Mouse (Mus musculus) CH12.LX (cell line): ENCODE results near the gene Btnl4. TPM values are rescaled to one million over a fixed set of nuclear protein-coding genes. Genes with fewer than 3 reads are reported as not detected.
"Not testable (repeated sequence)": the region's sequence is repeated elsewhere in the genome, so short reads cannot be mapped to it uniquely, and the experiment has no call there.

ENCODE experiments used
- DNase-seq: peaks from one replicate; pipeline ENCODE4 v3.0.0-alpha.2; 2013; ENCODE audit errors: extremely low read depth
- H3K27ac ChIP-seq: 2 replicates; pipeline ENCODE4 v1.5.1; 2012; ENCODE audit warnings: low read depth, mild to moderate bottlenecking, control low read depth, moderate library complexity; ENCODE audit not compliant: insufficient read depth
- H3K27me3 ChIP-seq: replicated peaks from 2 replicates; pipeline ENCODE3; 2012; ENCODE audit warnings: inconsistent platforms
- H3K36me3 ChIP-seq, 2 experiments: replicated peaks in 1 of 2; 2 replicates each; pipeline versions ENCODE3 to v1.6.1; 2012; ENCODE audit warnings: inconsistent platforms in 1 of 2, low read length in 1 of 2, mild to moderate bottlenecking in 1 of 2, mixed read lengths in 1 of 2, moderate library complexity in 1 of 2; ENCODE audit not compliant: control insufficient read depth in 1 of 2, insufficient read depth in 1 of 2
- H3K4me1 ChIP-seq, 2 experiments: 2 replicates each; pipeline ENCODE4 v1.6.1; 2012; ENCODE audit warnings: inconsistent platforms in 1 of 2, moderate library complexity in 1 of 2; ENCODE audit not compliant: insufficient read depth in 2 of 2, control insufficient read depth in 1 of 2
- H3K4me2 ChIP-seq: 2 replicates; pipeline ENCODE4 v1.6.1; 2012; ENCODE audit warnings: low read depth, mild to moderate bottlenecking, control low read depth; ENCODE audit not compliant: poor library complexity, insufficient read depth, severe bottlenecking
- H3K4me3 ChIP-seq, 3 experiments: fragments of 150-350 bp in 1 of 3; sonication (generic) in 1 of 3; replicated peaks in 1 of 3; 2 replicates each; pipeline versions ENCODE3 to v1.5.1; 2011 to 2012; ENCODE audit warnings: low read depth in 2 of 3, low read length in 2 of 3, mild to moderate bottlenecking in 2 of 3, moderate library complexity in 2 of 3, control low read depth in 1 of 3, improper control_type of control experiment in 1 of 3, inconsistent platforms in 1 of 3, mixed read lengths in 1 of 3; ENCODE audit not compliant: poor library complexity in 1 of 3
- H3K79me2 ChIP-seq: replicated peaks from 2 replicates; pipeline ENCODE4 v1.6.1; 2012; ENCODE audit warnings: mild to moderate bottlenecking, moderate library complexity; ENCODE audit not compliant: control insufficient read depth, poor library complexity, insufficient read depth, severe bottlenecking; ENCODE audit errors: extremely low read depth
- H3K9ac ChIP-seq: 2 replicates; pipeline ENCODE4 v1.6.1; 2012; ENCODE audit warnings: low read depth, mild to moderate bottlenecking, control low read depth, moderate library complexity; ENCODE audit not compliant: insufficient read depth
- H3K9me3 ChIP-seq: replicated peaks from 2 replicates; pipeline ENCODE3; 2012; ENCODE audit warnings: low read length, inconsistent platforms, mixed read lengths
- CHD1 ChIP-seq: IDR thresholded peaks from 2 replicates; pipeline ENCODE4 v1.6.1; 2012; ENCODE audit warnings: low read depth, low read length, improper control_type of control experiment, inconsistent platforms
- CHD2 ChIP-seq: IDR thresholded peaks from 2 replicates; pipeline ENCODE4 v1.6.1; 2011; ENCODE audit warnings: low read length, improper control_type of control experiment
- E2F4 ChIP-seq: IDR thresholded peaks from 2 replicates; pipeline ENCODE4 v1.6.1; 2011; ENCODE audit warnings: low read depth, low read length, improper control_type of control experiment; ENCODE audit not compliant: insufficient replicate concordance
- ELF1 ChIP-seq: IDR thresholded peaks from 2 replicates; pipeline ENCODE4 v1.6.1; 2014; ENCODE audit warnings: low read depth, mild to moderate bottlenecking, inconsistent platforms, low read length, improper control_type of control experiment
- HCFC1 ChIP-seq: IDR thresholded peaks from 2 replicates; pipeline ENCODE4 v1.6.1; 2012; ENCODE audit warnings: low read depth, mild to moderate bottlenecking, inconsistent platforms, low read length, improper control_type of control experiment
- JUN ChIP-seq: IDR thresholded peaks from 2 replicates; pipeline ENCODE4 v1.6.1; 2011; ENCODE audit warnings: low read depth, mild to moderate bottlenecking, low read length, improper control_type of control experiment, moderate library complexity; ENCODE audit not compliant: insufficient read depth
- KAT2A ChIP-seq: IDR thresholded peaks from 2 replicates; pipeline ENCODE4 v1.6.1; 2012; ENCODE audit warnings: low read length, improper control_type of control experiment, inconsistent platforms; ENCODE audit not compliant: insufficient replicate concordance
- MAX ChIP-seq: IDR thresholded peaks from 2 replicates; pipeline ENCODE4 v1.6.1; 2011; ENCODE audit warnings: low read length, improper control_type of control experiment
- MEF2A ChIP-seq: IDR thresholded peaks from 2 replicates; pipeline ENCODE4 v1.6.1; 2014; ENCODE audit warnings: low read depth, mild to moderate bottlenecking, inconsistent platforms, low read length, improper control_type of control experiment, borderline replicate concordance
- MXI1 ChIP-seq: IDR thresholded peaks from 2 replicates; pipeline ENCODE4 v1.6.1; 2011; ENCODE audit warnings: mild to moderate bottlenecking, low read depth, low read length, improper control_type of control experiment
- MYC ChIP-seq: IDR thresholded peaks from 2 replicates; pipeline ENCODE4 v1.6.1; 2011; ENCODE audit warnings: low read depth, mild to moderate bottlenecking, improper control_type of control experiment, low read length
- NELFE ChIP-seq: IDR thresholded peaks from 2 replicates; pipeline ENCODE4 v1.6.1; 2011; ENCODE audit warnings: low read depth, low read length, improper control_type of control experiment
- NRF1 ChIP-seq: IDR thresholded peaks from 2 replicates; pipeline ENCODE4 v1.6.1; 2014; ENCODE audit warnings: low read depth, mild to moderate bottlenecking, inconsistent platforms, low read length, improper control_type of control experiment, moderate library complexity
- PAX5 ChIP-seq: IDR thresholded peaks from 2 replicates; pipeline ENCODE4 v1.6.1; 2012; ENCODE audit warnings: low read length, inconsistent platforms, mixed read lengths
- POLR2AphosphoS2 ChIP-seq: IDR thresholded peaks from 2 replicates; pipeline ENCODE4 v1.6.1; 2011; ENCODE audit warnings: low read depth, low read length, improper control_type of control experiment
- RAD21 ChIP-seq: IDR thresholded peaks from 2 replicates; pipeline ENCODE4 v1.6.1; 2011; ENCODE audit warnings: low read depth, mild to moderate bottlenecking, low read length, improper control_type of control experiment, moderate library complexity
- RCOR1 ChIP-seq: conservative IDR thresholded peaks from 2 replicates; pipeline ENCODE4 v1.6.1; 2012; ENCODE audit warnings: low read depth, mild to moderate bottlenecking, inconsistent platforms, low read length, improper control_type of control experiment
- SIN3A ChIP-seq: IDR thresholded peaks from 2 replicates; pipeline ENCODE4 v1.6.1; 2012; ENCODE audit warnings: low read length, improper control_type of control experiment, inconsistent platforms
- SMC3 ChIP-seq: IDR thresholded peaks from 2 replicates; pipeline ENCODE4 v1.6.1; 2011; ENCODE audit warnings: low read depth, low read length, improper control_type of control experiment
- TBP ChIP-seq: conservative IDR thresholded peaks from 2 replicates; pipeline ENCODE4 v1.6.1; 2011; ENCODE audit warnings: low read depth, low read length, improper control_type of control experiment
- UBTF ChIP-seq: IDR thresholded peaks from 2 replicates; pipeline ENCODE4 v1.6.1; 2012; ENCODE audit warnings: low read depth, mild to moderate bottlenecking, inconsistent platforms, low read length, improper control_type of control experiment, moderate library complexity
- USF2 ChIP-seq: conservative IDR thresholded peaks from 2 replicates; pipeline ENCODE4 v1.6.1; 2011; ENCODE audit warnings: low read depth, low read length, improper control_type of control experiment
- ZC3H11A ChIP-seq: IDR thresholded peaks from 2 replicates; pipeline ENCODE4 v1.6.1; 2012; ENCODE audit warnings: low read depth, mild to moderate bottlenecking, inconsistent platforms, low read length, improper control_type of control experiment
- ZKSCAN1 ChIP-seq: IDR thresholded peaks from 2 replicates; pipeline ENCODE4 v1.6.1; 2012; ENCODE audit warnings: low read depth, inconsistent platforms, low read length, improper control_type of control experiment, borderline replicate concordance
- dilution Hi-C: fragments of 300-500 bp; cut with MboI; formaldehyde crosslinking; loops from 2 replicates; pipeline ENCODE4 v1.14.3; 2020; ENCODE audit warnings: low sequenced_read_pairs; ENCODE audit not compliant: extremely low pct_unique_long_range_greater_than_20kb, extremely low pct_ligation_motif_present
- in situ Hi-C: fragments of 300-500 bp; cut with MboI; formaldehyde crosslinking; loops from 3 replicates; pipeline ENCODE4 v1.14.3; 2019; ENCODE audit warnings: low sequenced_read_pairs, low pct_ligation_motif_present, low pct_unique_long_range_greater_than_20kb, mixed read lengths
- polyA plus RNA-seq: library from polyadenylated mRNA; unstranded; fragments of >175 nt; gene quantifications from 2 replicates; pipeline ENCODE4 v1.2.1, GENCODE M21; 2012; ENCODE audit warnings: low read depth; ENCODE audit not compliant: insufficient read length
- total RNA-seq, 2 experiments: library from RNA; depleted of rRNA; stranded (reverse); fragments of 300-350 nt in 1 of 2; fragments of >200 nt in 1 of 2; gene quantifications; 2 replicates each; pipeline ENCODE4 v1.2.3; 2012 to 2014

Gene Btnl4
- total and polyA plus RNA-seq, 3 experiments = not detected

GRCm38 (mm10) chr17:34496539-34496938, 19.4 kb upstream of the Btnl4 start:
- in situ Hi-C loops = no loop called here
- dilution Hi-C loops = no loop called here
- Histone ChIP-seq H3K36me3 (no peaks in the 10 kb centered on the region), H3K27ac (no peak overlapping the region), H3K27me3 (peaks cover 31% of the 10 kb centered on the region), H3K79me2 (no peaks in the 10 kb centered on the region), H3K9me3 (no peaks in the 10 kb centered on the region), H3K4me2 (no peak overlapping the region), H3K9ac (no peak overlapping the region), H3K4me3 (no peak overlapping the region), H3K4me1 (no peaks in the 10 kb centered on the region)
- TF ChIP-seq ZKSCAN1 = no peak
- TF ChIP-seq RCOR1 = no peak
- no peak for TF ChIP-seq TBP
- TF ChIP-seq NELFE = no peak
- TF ChIP-seq CHD1 = no peak
- no peak for TF ChIP-seq CHD2
- no peak for TF ChIP-seq MXI1
- TF ChIP-seq PAX5 = no peak
- no peak for TF ChIP-seq RAD21
- no peak for TF ChIP-seq MEF2A
- no peak for TF ChIP-seq USF2
- no peak for TF ChIP-seq MYC
- TF ChIP-seq KAT2A = no peak
- TF ChIP-seq MAX = no peak
- no peak for TF ChIP-seq UBTF
- TF ChIP-seq SIN3A = no peak
- no peak for TF ChIP-seq JUN
- no peak for DNase-seq

- peaks cover 36% of the 10 kb centered on the region for H3K27me3 ChIP-seq
- H3K36me3 ChIP-seq, H3K79me2 ChIP-seq, H3K27ac ChIP-seq, H3K4me3 ChIP-seq, H3K9me3 ChIP-seq, dilution Hi-C loops, H3K4me2 ChIP-seq, H3K4me1 ChIP-seq, in situ Hi-C loops, H3K9ac ChIP-seq, DNase-seq: not testable (repeated sequence)
Observed at GRCm38 (mm10) chr17:34495156-34495555, 18.0 kb upstream of the Btnl4 start.

GRCm38 (mm10) chr17:34492796-34493195, 15.7 kb upstream of the Btnl4 start:
- DNase-seq = no peak
- Histone ChIP-seq H3K4me2 (no peak overlapping the region), H3K36me3 (no peaks in the 10 kb centered on the region), H3K4me1 (no peaks in the 10 kb centered on the region), H3K27me3 (peaks cover 50% of the 10 kb centered on the region), H3K4me3 (no peak overlapping the region), H3K9ac (no peak overlapping the region), H3K79me2 (no peaks in the 10 kb centered on the region), H3K27ac (no peak overlapping the region), H3K9me3 (no peaks in the 10 kb centered on the region)
- in situ Hi-C loops (loop anchor here (5.0 kb wide), 1 partner anchor 45 kb away; no protein-coding TSS in a partner anchor), dilution Hi-C loops (no loop called here)
- no peak for TF ChIP-seq HCFC1
- TF ChIP-seq E2F4 = no peak
- TF ChIP-seq SMC3 = no peak
- no peak for TF ChIP-seq PAX5
- no peak for TF ChIP-seq MYC
- no peak for TF ChIP-seq NRF1
- no peak for TF ChIP-seq CHD2
- TF ChIP-seq TBP = no peak
- no peak for TF ChIP-seq POLR2AphosphoS2
- no peak for TF ChIP-seq ZC3H11A
- no peak for TF ChIP-seq ELF1
- no peak for TF ChIP-seq MXI1
- TF ChIP-seq RAD21 = no peak
